Mouse (Mus musculus) cerebellum, adult 2 months (tissue): ENCODE measurements around the gene Dusp6. TPM values are rescaled to one million over a fixed set of nuclear protein-coding genes. Genes with fewer than 3 reads are reported as not detected.

ENCODE experiments used
- DNase-seq, 2 experiments: peaks; one replicate each; pipeline ENCODE4 v3.0.0; 2021
- H3K27ac ChIP-seq: fragments of 200-500 bp; 2 replicates; pipeline ENCODE4 v1.5.1; 2012; ENCODE audit warnings: low read length, control low read depth, inconsistent platforms; ENCODE audit not compliant: insufficient read depth
- H3K27me3 ChIP-seq: fragments of 200-500 bp; 2 replicates; pipeline ENCODE4 v1.6.1; 2012; ENCODE audit warnings: inconsistent platforms, mild to moderate bottlenecking, low read length, moderate library complexity; ENCODE audit not compliant: control insufficient read depth, insufficient read depth
- H3K4me1 ChIP-seq: fragments of 200-500 bp; 2 replicates; pipeline ENCODE4 v1.6.1; 2011; ENCODE audit warnings: low read length; ENCODE audit not compliant: control insufficient read depth, insufficient read depth
- H3K4me3 ChIP-seq: fragments of 200-500 bp; replicated peaks from 2 replicates; pipeline ENCODE3; 2011; ENCODE audit warnings: mild to moderate bottlenecking, low read depth, low read length, control low read depth; ENCODE audit not compliant: insufficient read depth
- CTCF ChIP-seq: fragments of 200-500 bp; IDR thresholded peaks from 2 replicates; pipeline ENCODE4 v1.5.1; 2011; ENCODE audit warnings: low read depth, mild to moderate bottlenecking, control low read depth, low read length, moderate library complexity, borderline replicate concordance; ENCODE audit not compliant: insufficient read depth
- POLR2A ChIP-seq: fragments of 200-500 bp; IDR thresholded peaks from 2 replicates; pipeline ENCODE4 v1.6.1; 2011; ENCODE audit warnings: low read length, control low read depth, borderline replicate concordance; ENCODE audit not compliant: insufficient read depth
- WGBS: fragments of 180-500 bp; shearing (Covaris S2); methylation state at CpG from one replicate; pipeline ENCODE4 v1.1.7; 2018; 5-methylcytosine and 5-hydroxymethylcytosine counted together
- polyA plus RNA-seq: library from polyadenylated mRNA; depleted of rRNA; stranded (reverse); fragments of >200 nt; gene quantifications from 2 replicates; pipeline ENCODE4 v1.2.3, GENCODE M21; 2012

The Dusp6 gene
- polyA plus RNA-seq, 1 experiment, result 20.5 TPM

- peaks cover 2% of the 10 kb centered on the region; the same call in 1 of the 2 replicates for H3K4me1 ChIP-seq
- no peak for TF ChIP-seq POLR2A
- no peak for TF ChIP-seq CTCF
- 88% methylated on average over 11 of the region's 11 CpGs for WGBS
Measured at GRCm38 (mm10) chr10:99271016-99271415, 8.0 kb downstream of the Dusp6 start.

DNA sequence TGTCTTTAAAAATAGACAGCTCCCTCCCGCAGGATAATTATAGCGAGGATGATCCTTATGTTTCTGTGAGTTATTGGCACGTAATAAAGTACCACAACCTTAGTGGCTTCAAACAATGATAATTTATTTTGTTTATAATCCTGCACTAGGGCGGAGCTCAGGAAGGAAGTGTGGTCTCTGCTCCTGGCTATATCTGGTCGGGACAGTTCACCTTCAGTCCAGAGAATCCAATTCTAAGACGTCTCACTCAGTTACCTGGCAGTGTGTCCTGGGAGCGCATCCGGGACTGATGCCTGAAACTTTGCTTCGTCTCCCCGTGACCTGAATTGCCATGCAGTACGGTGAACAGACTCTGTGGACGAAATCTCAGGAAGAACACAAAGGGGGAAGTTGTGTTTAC lies 10.0 kb downstream of the Dusp6 start:
- Histone ChIP-seq H3K27ac (no peak overlapping the region), H3K4me3 (no peak overlapping the region), H3K27me3 (no peaks in the 10 kb centered on the region; the same call in 1 of the 2 replicates), H3K4me1 (no peaks in the 10 kb centered on the region)
- 87% methylated on average over 12 of the region's 12 CpGs for WGBS
- no peak for DNase-seq
- TF ChIP-seq CTCF (no peak), POLR2A (no peak)

More at GRCm38 (mm10) chr10:99271016-99271415, 8.0 kb downstream of the Dusp6 start:
- Histone ChIP-seq H3K27me3 (no peaks in the 10 kb centered on the region; the same call in 1 of the 2 replicates), H3K27ac (no peak overlapping the region), H3K4me3 (no peak overlapping the region)
- DNase-seq, result no peak

DNA sequence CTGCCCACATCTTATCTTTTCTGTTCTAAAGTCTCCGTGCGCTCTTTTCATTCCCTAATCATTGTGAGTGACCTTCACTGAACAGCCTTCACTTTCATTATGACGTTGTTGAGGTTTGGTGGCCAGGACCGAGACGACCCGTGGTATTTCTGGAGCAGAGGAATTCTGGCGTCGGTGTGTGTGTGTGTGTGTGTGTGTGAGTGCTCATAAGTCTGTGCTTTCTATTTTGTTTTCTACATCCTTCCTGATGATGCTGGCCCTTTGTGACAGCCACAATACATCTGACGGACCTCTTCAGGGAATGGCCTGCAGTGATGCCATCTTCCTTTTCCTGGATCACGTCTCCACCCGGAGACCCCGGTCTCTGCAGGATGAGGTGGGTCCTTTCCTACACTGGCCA lies 11.6 kb downstream of the Dusp6 start:
- H3K27me3 ChIP-seq, result no peaks in the 10 kb centered on the region; the same call in 1 of the 2 replicates
- DNase-seq, result no peak
- H3K4me1 ChIP-seq, result no peaks in the 10 kb centered on the region
- H3K4me3 ChIP-seq, result no peak overlapping the region
- 93% methylated on average over 12 of the region's 12 CpGs for WGBS
- H3K27ac ChIP-seq, result no peak overlapping the region
- TF ChIP-seq CTCF (no peak), POLR2A (no peak)

DNA sequence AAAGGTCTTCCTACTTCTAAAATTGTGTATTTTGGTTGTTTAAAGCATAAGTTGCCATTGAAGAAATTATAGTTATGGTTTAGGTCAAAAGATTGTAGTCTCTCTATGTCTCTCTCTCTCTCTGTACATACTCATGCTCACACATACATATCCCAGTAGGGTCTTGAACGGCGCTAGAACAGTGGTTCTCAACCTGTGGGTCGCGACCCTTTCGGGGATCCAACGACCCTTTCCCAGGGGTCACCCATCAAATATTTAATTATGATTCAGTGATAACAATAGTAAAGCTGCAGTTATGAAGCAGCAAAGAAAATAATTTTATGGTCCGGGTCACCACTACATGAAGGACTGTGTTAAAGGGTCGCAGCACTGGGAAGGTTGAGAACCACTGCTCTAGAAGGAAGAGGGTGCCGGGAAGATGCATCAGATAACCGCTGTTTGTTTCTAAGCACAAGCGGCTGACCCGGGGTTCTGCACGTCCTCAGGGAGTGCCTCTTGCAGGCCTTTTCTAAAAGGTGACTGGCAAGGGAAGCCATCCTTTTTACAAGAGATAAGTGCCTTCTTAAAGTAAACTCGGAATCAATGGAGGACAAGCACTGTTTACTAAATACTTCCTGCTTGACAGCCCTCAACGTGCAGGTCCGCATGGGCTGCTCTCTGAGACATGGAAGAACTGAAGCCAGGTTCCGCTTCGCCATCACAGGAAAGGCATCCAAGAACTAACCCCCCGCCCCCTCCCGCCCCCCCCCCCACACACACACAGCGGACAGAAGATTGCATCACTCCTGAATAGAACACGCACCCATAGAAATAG lies 16.2 kb downstream of the Dusp6 start:
- DNase-seq, result no peak
- 88% methylated on average over 22 of the region's 22 CpGs for WGBS
- Histone ChIP-seq H3K27ac (no peak overlapping the region), H3K4me1 (no peaks in the 10 kb centered on the region), H3K27me3 (no peaks in the 10 kb centered on the region; the same call in 1 of the 2 replicates), H3K4me3 (no peak overlapping the region)
- TF ChIP-seq CTCF (no peak), POLR2A (no peak)

- Histone ChIP-seq H3K27me3 (no peaks in the 10 kb centered on the region), H3K27ac (no peak overlapping the region), H3K4me1 (no peaks in the 10 kb centered on the region), H3K4me3 (no peak overlapping the region)
- 75% methylated on average over 10 of the region's 10 CpGs for WGBS
- TF ChIP-seq POLR2A (no peak), CTCF (no peak)
- no peak for DNase-seq
Measured at GRCm38 (mm10) chr10:99283981-99284385, 21.0 kb downstream of the Dusp6 start.

DNA sequence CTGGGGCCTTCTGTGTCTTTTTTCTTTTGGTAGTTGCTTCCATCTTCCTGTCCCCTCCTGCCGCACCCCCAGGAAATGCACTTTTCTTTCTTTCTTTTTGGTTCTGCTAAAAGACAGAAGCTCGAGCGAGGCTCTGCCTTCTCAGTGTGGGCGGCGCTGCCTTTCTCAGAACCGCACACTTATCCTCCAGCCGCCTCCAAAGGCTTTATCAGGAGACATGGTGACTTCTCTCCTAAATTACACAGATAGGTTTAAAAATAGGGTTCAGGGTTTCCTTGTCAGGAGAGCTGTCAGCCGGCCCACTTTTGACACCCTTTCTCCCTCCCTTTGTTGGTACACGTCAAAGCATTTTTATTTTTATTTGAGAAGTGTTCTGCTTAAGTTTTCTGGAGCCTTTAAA lies 21.9 kb downstream of the Dusp6 start:
- TF ChIP-seq POLR2A (no peak), CTCF (no peak)
- Histone ChIP-seq H3K27ac (no peak overlapping the region), H3K4me3 (no peak overlapping the region), H3K4me1 (no peaks in the 10 kb centered on the region), H3K27me3 (no peaks in the 10 kb centered on the region)
- DNase-seq, result no peak
- WGBS, result 95% methylated on average over 9 of the region's 9 CpGs

GRCm38 (mm10) chr10:99285759-99286158 lies 22.7 kb downstream of the Dusp6 start:
- TF ChIP-seq CTCF (no peak), POLR2A (no peak)
- WGBS, result 78% methylated on average over 8 of the region's 8 CpGs
- Histone ChIP-seq H3K27me3 (no peaks in the 10 kb centered on the region), H3K4me1 (no peaks in the 10 kb centered on the region), H3K4me3 (no peak overlapping the region), H3K27ac (no peak overlapping the region)
- no peak for DNase-seq

DNA sequence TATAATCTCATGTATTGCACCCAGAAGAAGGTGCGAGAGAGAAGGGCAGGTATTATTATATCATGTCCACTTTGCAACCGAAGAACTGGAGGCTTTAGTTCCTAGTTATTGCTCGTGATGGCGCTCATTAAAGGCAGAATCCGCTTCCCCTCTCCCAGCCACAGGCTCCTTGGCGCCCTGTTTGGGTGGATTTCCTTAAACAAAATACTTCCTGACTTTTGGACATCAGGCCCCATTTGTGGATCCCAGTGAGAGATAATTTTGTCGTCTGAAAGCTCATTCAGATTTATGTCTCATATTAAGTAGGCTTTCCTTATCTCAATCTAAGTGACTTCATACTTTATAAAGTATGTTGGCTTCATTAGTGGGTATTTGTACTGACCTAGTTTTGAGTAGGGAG lies 23.2 kb downstream of the Dusp6 start:
- no peak for TF ChIP-seq CTCF
- TF ChIP-seq POLR2A, result no peak
- Histone ChIP-seq H3K4me3 (no peak overlapping the region), H3K27me3 (no peaks in the 10 kb centered on the region), H3K27ac (no peak overlapping the region), H3K4me1 (no peaks in the 10 kb centered on the region)
- no peak for DNase-seq
- 95% methylated on average over 7 of the region's 7 CpGs for WGBS
